Mouse (Mus musculus) intestine, postnatal 0 days (tissue): ENCODE measurements around the gene Abcf3. TPM values are rescaled to one million over a fixed set of nuclear protein-coding genes. Genes with fewer than 3 reads are reported as not detected.
A peak's percentile ranks its signal among the peaks of the same experiment; 100 is the strongest.

ENCODE experiments used
- ATAC-seq: fragments of 200-750 bp; cut with Nextera tagmentation; 2 replicates; pipeline ENCODE4 v1.8.0; 2017; ENCODE audit warnings: mild to moderate bottlenecking, moderate TSS enrichment, moderate library complexity
- H3K27ac ChIP-seq: fragments of 300-500 bp; sonication (generic); 2 replicates; pipeline ENCODE4 v1.5.1; 2014; ENCODE audit warnings: mild to moderate bottlenecking, low read depth, low read length, moderate library complexity
- H3K27me3 ChIP-seq: fragments of 300-500 bp; sonication (generic); replicated peaks from 2 replicates; pipeline ENCODE4 v1.6.1; 2014; ENCODE audit warnings: low read length, mixed read lengths; ENCODE audit not compliant: control insufficient read depth, insufficient read depth
- H3K36me3 ChIP-seq: fragments of 300-500 bp; sonication (generic); 2 replicates; pipeline ENCODE4 v1.6.1; 2014; ENCODE audit warnings: mild to moderate bottlenecking, moderate library complexity; ENCODE audit not compliant: control insufficient read depth, insufficient read depth
- H3K4me1 ChIP-seq: fragments of 300-500 bp; sonication (generic); replicated peaks from 2 replicates; pipeline ENCODE4 v1.6.1; 2014; ENCODE audit warnings: antibody characterized with exemption, low read length, mixed read lengths; ENCODE audit not compliant: control insufficient read depth, insufficient read depth
- H3K4me2 ChIP-seq: fragments of 300-500 bp; sonication (generic); replicated peaks from 2 replicates; pipeline ENCODE4 v1.6.1; 2014; ENCODE audit warnings: low read depth, mild to moderate bottlenecking, moderate library complexity
- H3K4me3 ChIP-seq: fragments of 300-500 bp; sonication (generic); 2 replicates; pipeline ENCODE4 v1.5.1; 2014; ENCODE audit warnings: low read depth, low read length
- H3K9ac ChIP-seq: fragments of 300-500 bp; sonication (generic); 2 replicates; pipeline ENCODE4 v1.6.1; 2014; ENCODE audit warnings: mild to moderate bottlenecking, low read depth, low read length
- H3K9me3 ChIP-seq: fragments of 300-500 bp; sonication (generic); 2 replicates; pipeline ENCODE4 v1.6.1; 2016; ENCODE audit warnings: mixed run types; ENCODE audit not compliant: control insufficient read depth
- CTCF ChIP-seq: sonication (generic); IDR thresholded peaks from 2 replicates; pipeline ENCODE4 v1.5.1; 2016; ENCODE audit warnings: low read depth, mild to moderate bottlenecking, control low read depth, antibody characterized with exemption, moderate library complexity
- WGBS: fragments of 180-500 bp; shearing (Covaris S2); extraction: QIAGEN DNeasy Blood & Tissue Kit; methylation state at CpG from one replicate; pipeline ENCODE4 v1.1.7; 2014; 5-methylcytosine and 5-hydroxymethylcytosine counted together
- polyA plus RNA-seq: library from polyadenylated mRNA; unstranded; fragments of >200 nt; fragmentation: Nextera tagmentation; extraction: Ambion mirVana; gene quantifications from 2 replicates; pipeline ENCODE4 v1.2.1, GENCODE M21; 2015

Gene Abcf3
- polyA plus RNA-seq: 47.0 and 64.3 TPM in 2 replicates

DNA sequence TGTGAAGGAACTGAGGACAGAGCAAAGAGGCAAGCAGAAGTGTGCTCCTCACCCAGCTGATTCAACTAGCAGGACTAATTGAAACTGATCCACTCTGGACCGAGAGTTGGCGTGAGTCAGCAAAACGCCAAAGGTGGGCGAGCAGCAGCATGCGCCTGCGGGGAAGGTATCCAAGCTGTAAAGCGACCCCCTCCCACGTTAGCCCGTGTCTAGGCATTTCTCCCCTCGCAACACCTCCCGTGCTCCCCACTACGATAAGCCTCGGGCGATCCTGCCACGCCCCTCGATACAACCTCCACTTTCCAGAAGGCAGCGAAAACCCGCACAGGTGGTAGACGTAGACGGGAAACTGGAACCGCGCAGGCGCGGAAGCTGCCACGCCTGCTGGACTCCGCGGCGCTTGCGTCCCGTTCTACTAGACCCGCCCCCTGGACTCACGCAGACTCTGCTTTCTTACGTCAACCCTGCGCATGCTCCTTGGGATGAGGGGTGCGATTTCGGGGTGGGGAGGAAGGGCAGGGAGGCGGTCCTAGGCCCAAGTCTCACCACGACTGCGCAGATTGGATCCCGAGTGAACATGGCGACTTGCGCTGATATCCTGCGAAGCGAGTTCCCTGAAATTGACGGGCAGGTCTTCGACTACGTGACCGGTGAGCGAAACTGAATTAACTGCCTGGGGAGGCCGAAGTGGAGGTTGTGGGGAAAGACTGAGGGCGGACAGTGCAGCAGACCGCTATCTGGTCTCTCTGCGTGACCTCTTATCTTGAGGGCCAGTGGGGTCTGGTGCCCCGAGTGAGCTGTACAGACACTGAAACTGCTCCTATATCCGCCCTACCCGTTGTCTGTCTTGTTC lies at the start of gene Abcf3:
Gene Abcf3, plus strand, starts transcription at position 482 of the 853 bp plus-strand sequence.
- Histone ChIP-seq H3K4me1 (no peaks in the 10 kb centered on the region), H3K4me2 (peak within 1 kb of the TSS; percentile 79), H3K36me3 (peaks cover 52% of the 10 kb centered on the region), H3K4me3 (peak within 1 kb of the TSS; percentile 89), H3K9me3 (no peaks in the 10 kb centered on the region), H3K27ac (peak within 1 kb of the TSS; percentile 78), H3K27me3 (no peaks in the 10 kb centered on the region), H3K9ac (peak within 1 kb of the TSS; percentile 67)
- peak; percentile 97 for ATAC-seq
- no peak for TF ChIP-seq CTCF
- under 1% methylated on average over 56 of the region's 56 CpGs for WGBS

DNA sequence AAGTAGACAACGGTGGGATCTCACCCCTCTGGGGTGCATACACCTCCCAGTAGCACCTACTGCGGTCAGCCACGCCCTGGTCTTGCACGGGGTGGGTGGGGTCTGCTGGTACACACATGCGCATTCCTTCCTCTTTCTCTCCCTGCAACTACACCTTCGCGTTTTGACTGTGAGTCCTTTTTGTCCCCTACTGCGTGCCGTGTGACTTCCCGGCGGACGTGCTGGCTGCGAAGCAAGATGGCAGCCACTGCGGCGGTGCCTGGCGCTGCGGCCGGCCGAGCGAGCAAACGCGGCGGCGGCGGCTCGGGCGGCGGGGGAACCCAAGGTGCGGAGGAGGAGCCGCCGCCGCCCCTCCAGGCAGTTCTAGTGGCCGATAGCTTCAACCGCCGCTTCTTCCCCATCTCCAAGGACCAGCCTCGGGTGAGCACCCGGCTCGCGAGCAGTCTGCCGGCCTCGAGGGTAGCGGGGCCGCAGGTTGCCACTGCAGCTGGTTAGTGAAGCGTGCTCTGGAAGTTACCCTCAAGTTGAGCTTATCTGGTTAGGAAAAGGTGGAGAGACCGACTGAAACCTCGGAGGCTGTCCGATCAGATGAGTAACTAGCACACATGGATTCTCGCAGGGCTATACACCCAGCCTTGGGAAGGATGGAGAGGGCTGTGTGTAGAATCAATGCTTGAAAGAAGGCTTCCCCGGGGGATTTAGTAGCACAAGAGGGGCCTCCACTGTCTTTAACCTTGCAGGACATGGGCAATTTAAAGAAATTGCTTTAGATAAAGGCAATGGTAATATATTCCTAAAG lies 49.5 kb upstream of the Abcf3 start, which contains the start of gene Eif2b5:
Gene Eif2b5, plus strand, starts transcription at position 141 of the 799 bp plus-strand sequence.
- TF ChIP-seq CTCF: peak; percentile 20; the same call in 1 of the 2 replicates
- H3K9ac ChIP-seq: peak within 1 kb of the TSS; percentile 88
- peak within 1 kb of the TSS; percentile 89 for H3K4me2 ChIP-seq
- peak; percentile 91 for ATAC-seq
- H3K27me3 ChIP-seq: no peaks in the 10 kb centered on the region
- peaks cover 8% of the 10 kb centered on the region; the same call in 1 of the 2 replicates for H3K4me1 ChIP-seq
- WGBS: under 1% methylated on average over 49 of the region's 49 CpGs
- H3K36me3 ChIP-seq: peaks cover 29% of the 10 kb centered on the region
- no peaks in the 10 kb centered on the region for H3K9me3 ChIP-seq
- peak within 1 kb of the TSS; percentile 35; the same call in 1 of the 2 replicates for H3K27ac ChIP-seq
- peak within 1 kb of the TSS; percentile 82 for H3K4me3 ChIP-seq

DNA sequence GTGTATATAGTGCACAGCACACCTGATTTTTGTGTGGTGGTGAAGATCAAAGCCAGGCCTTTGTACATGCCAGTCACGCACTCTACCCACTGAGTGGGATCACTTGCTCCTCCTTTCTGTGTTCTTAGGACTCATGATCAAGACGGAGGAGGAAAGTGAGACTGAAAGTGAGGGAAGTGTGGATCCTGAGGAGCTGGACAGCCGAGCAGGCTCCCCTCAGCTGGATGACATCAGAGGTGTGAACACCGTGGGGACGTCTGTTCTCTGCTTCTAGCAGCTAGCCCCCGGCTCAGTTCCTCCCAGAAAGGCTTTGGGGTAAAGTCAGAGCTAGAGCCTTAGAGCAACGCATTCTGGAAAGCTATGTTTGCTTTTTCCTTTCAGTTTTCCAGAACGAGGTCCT lies 42.4 kb upstream of the Abcf3 start:
- H3K27me3 ChIP-seq: no peaks in the 10 kb centered on the region
- 83% methylated on average over 8 of the region's 8 CpGs for WGBS
- no peak overlapping the region for H3K4me2 ChIP-seq
- peaks cover 90% of the 10 kb centered on the region for H3K36me3 ChIP-seq
- no peak for TF ChIP-seq CTCF
- no peak for ATAC-seq
- no peak overlapping the region for H3K4me3 ChIP-seq
- H3K27ac ChIP-seq: no peak overlapping the region; the same call in 1 of the 2 replicates
- no peaks in the 10 kb centered on the region for H3K9me3 ChIP-seq
- no peak overlapping the region for H3K9ac ChIP-seq
- H3K4me1 ChIP-seq: no peaks in the 10 kb centered on the region

DNA sequence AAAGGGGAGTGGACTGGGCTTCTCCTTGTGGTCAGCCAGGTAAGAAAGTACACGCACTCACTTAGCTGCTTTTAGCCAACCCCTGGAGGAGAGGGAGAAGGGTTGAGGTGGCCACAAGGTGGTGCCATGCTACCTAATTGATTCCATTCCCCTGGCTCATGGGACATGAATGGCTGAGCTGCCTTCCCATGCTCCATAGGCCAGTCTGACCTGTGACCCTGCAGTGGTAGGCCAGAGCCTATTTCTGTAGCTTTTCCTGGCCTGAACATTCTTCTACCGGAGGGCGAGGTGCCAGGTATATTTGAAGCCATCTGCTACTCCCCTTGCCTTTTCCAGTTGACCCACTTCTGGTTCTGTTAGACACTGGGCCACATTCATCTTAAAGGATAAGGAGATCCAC lies 39.0 kb upstream of the Abcf3 start:
- peak; percentile 77 for TF ChIP-seq CTCF
- 73% methylated on average over 3 of the region's 3 CpGs for whole genome bisulfite sequencing
- Histone ChIP-seq H3K4me2 (no peak overlapping the region), H3K9ac (no peak overlapping the region), H3K4me1 (no peaks in the 10 kb centered on the region), H3K36me3 (peaks cover 60% of the 10 kb centered on the region), H3K27ac (no peak overlapping the region), H3K27me3 (no peaks in the 10 kb centered on the region), H3K4me3 (no peak overlapping the region), H3K9me3 (no peaks in the 10 kb centered on the region)
- no peak for ATAC-seq

DNA sequence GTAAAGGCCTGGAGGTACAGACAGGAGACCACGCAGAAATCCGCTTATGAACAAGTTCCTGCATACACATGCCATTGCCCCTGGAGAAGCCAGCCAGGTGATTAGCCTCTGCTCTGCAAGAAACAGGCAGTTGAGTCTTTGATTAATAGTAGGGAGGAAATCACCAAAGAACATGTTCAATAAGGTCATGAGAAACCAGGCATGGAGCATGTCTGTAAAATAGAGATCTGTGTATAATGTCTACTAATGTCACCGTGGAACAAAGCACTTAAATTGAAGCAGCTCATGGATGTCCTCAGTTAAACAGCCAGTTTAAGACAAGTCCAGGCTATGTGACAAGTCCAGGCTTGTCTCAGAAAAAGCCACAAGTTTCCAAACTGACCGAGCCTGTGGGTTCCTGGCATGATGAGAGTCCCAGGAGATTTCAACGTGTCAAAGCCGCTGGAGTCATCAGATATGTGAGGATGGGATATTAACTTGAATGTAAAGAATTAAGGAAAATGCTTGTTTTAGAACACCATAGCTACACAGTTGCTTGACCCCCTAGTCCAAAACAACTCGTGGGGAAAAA lies 37.0 kb upstream of the Abcf3 start:
- Histone ChIP-seq H3K36me3 (peaks cover 41% of the 10 kb centered on the region), H3K4me2 (no peak overlapping the region), H3K4me3 (no peak overlapping the region), H3K27ac (no peak overlapping the region), H3K9me3 (no peaks in the 10 kb centered on the region), H3K4me1 (no peaks in the 10 kb centered on the region), H3K9ac (no peak overlapping the region), H3K27me3 (no peaks in the 10 kb centered on the region)
- 89% methylated on average over 7 of the region's 7 CpGs for WGBS
- no peak for TF ChIP-seq CTCF
- no peak for ATAC-seq
